Mouse (Mus musculus): Measurements from ENCODE around the gene Psmb1.
A peak's percentile ranks its signal among the peaks of the same experiment; 100 is the strongest.
"Not testable (repeated sequence)": the region's sequence is repeated elsewhere in the genome, so short reads cannot be mapped to it uniquely, and the experiment has no call there.

The Psmb1 gene

GRCm38 (mm10) chr17:15459761-15460160, 39.8 kb downstream of the Psmb1 start:
- no peak for DNase-seq

GRCm38 (mm10) chr17:15456595-15456994, 43.0 kb downstream of the Psmb1 start:
- no peak for DNase-seq

GRCm38 (mm10) chr17:15455203-15455602, 44.3 kb downstream of the Psmb1 start:
- no peak for DNase-seq

GRCm38 (mm10) chr17:15449606-15450005, 49.9 kb downstream of the Psmb1 start:
- DNase-seq = no peak

- DNase-seq = not testable (repeated sequence)
These were observed 50.4 kb downstream of the Psmb1 start for GRCm38 (mm10) chr17:15449144-15449543.

- peak; percentile 12 to 52 for DNase-seq
These were observed 51.7 kb downstream of the Psmb1 start for GRCm38 (mm10) chr17:15447831-15448230.

- DNase-seq = no peak
These were observed 54.1 kb downstream of the Psmb1 start for GRCm38 (mm10) chr17:15445421-15445820.

- no peak for DNase-seq
These were observed 59.0 kb downstream of the Psmb1 start for GRCm38 (mm10) chr17:15440463-15441121.

- DNase-seq = no peak
These were observed 59.5 kb downstream of the Psmb1 start for GRCm38 (mm10) chr17:15440067-15440462.

- DNase-seq = no peak
These were observed 64.8 kb downstream of the Psmb1 start for GRCm38 (mm10) chr17:15434748-15435147.

GRCm38 (mm10) chr17:15432036-15432435, 67.5 kb downstream of the Psmb1 start:
- DNase-seq = no peak

- DNase-seq = no peak
These were observed 68.0 kb downstream of the Psmb1 start for GRCm38 (mm10) chr17:15431551-15431950.

GRCm38 (mm10) chr17:15431021-15431514, 68.5 kb downstream of the Psmb1 start:
- peak in 1 of 2 experiments; percentile 17 for DNase-seq

- no peak for DNase-seq
These were observed 69.6 kb downstream of the Psmb1 start for GRCm38 (mm10) chr17:15429937-15430336.

GRCm38 (mm10) chr17:15429451-15429850, 70.1 kb downstream of the Psmb1 start:
- no peak for DNase-seq

- DNase-seq = no peak
These were observed 73.6 kb downstream of the Psmb1 start for GRCm38 (mm10) chr17:15425931-15426330.

Measured in thymus, postnatal 36 days (tissue).